Mouse (Mus musculus) monocyte, adult 5-6 weeks (primary cell): ENCODE data around the gene Sbno2. TPM values are rescaled to one million over a fixed set of nuclear protein-coding genes. Genes with fewer than 3 reads are reported as not detected.
A peak's percentile ranks its signal among the peaks of the same experiment; 100 is the strongest.

Source experiments
- ATAC-seq: fragments of 153-309, 156-312 bp; replicated peaks from 2 replicates; pipeline ENCODE4 v1.8.0; 2017; ENCODE audit warnings: mild to moderate bottlenecking; ENCODE audit not compliant: low TSS enrichment, insufficient number of reproducible peaks, severe bottlenecking, poor library complexity, low FRiP score
- total RNA-seq: library from RNA; stranded (forward); fragments of 200-1000, 200-491, 200-594 nt; gene quantifications from 3 replicates; pipeline ENCODE4 v1.2.3, GENCODE M21; 2017

Sbno2 gene
- total RNA-seq, 1 experiment from 2014 or later: 50.6 TPM

DNA sequence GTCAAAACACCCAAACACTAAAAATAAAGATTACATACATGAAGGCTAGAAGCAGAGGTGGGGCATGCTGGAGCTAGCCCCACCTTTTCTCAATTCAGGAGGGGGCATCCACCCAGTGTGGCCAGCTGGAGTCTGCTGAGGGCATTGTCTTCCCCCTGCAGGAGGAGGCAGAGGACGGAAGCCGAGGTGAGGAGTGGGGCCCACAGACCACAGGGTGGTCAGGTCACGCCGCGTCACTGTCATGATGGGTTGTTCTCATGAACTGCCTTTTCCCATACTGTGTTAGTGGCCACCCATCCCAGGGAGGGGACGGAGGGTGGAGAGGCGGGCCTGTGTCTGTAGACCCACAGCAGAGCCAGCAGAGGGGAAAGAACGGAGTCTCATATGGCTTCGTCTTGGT lies 75.2 kb downstream of the Sbno2 start:
- no peak for ATAC-seq

DNA sequence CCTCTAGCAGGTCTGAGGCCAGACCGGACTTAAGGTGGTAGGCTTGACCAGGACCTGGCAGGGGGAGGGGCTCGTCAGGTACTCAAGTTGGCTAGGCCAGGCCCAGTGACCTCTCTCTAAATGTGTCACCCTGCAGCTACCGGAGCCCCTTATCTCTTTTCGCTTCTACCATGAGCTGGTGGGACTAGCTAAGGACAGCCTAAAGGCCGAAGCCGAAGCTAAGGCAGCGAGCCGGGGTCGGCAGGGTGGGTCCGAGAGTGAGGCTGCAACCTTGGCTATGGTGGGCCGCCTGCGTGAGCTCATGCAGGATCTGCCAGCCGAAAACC lies 76.9 kb downstream of the Sbno2 start:
- ATAC-seq: no peak

DNA sequence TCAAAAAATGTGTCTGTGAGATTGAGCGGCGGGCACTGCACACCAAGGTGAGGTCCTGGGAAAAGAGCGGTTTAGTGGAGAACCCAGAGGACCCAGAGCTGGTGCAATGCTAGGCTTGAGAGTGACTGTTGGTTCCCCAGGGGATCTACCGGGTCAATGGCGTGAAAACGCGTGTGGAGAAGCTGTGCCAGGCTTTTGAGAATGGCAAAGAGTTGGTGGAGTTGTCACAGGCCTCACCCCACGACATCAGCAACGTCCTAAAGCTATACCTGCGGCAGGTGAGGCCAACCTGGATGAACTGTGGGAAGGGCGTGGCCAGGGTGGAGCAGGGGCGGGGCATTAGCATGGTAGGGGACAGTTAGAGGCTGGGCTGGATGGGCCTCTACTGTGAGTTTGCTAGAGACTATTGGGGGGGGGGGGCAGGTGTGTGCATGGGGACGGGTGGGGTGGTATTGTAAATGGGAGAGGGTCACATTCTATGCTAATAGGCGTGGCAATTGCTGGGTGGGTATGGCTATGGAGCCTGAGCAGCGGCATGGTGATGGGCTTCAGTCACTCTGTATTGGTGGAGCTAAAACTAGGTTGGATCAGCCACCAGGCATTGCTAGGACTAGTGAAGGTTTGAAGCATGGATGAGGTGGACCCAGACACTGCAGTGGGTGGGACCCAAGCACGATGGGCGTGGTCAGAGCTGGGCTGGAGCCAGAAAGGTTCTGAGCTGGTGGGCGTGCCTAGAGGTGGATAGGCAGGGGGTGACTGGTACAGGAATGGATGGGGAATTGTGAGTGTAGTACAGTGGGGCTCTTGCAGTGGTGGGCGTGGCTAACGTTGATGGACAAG lies 77.5 kb downstream of the Sbno2 start:
- no peak for ATAC-seq

DNA sequence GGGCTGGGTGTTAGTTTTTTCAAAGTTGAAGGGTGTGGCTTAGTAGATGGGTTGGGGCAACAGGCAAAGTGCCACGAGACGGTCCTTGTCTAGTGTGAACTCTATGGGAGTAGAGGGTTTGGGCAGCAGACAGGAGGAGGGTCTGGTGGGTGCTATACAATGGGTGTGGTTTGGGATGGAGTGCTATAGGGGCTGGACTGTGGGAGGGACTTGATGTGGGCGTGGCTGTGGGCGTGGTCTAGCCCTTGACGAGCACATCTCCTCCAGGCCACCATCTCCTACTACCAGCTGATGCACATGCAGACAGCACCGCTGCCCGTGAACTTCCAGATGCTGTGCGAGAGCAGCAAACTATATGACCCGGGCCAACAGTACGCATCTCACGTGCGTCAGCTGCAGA lies 79.5 kb downstream of the Sbno2 start:
- no peak for ATAC-seq

DNA sequence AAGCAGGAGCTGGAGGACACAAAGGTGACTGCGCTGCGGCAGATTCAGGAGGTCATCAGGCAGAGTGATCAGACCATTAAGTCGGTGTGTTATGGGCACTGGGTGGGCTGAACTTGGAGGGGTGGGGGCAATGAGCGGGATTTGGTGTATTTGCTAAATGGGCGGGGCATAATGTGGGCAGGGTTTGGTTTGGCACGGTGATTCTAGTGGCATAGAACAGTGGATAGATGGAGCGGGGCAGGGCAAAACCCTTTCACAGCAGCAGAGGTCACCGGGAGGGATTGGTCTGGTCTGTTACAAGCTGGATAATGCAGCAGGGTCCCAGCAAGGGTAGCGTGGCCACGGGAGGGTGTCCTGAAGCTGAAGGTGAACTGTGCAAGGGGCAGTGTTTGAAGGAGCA lies 79.9 kb downstream of the Sbno2 start:
- no peak for ATAC-seq

DNA sequence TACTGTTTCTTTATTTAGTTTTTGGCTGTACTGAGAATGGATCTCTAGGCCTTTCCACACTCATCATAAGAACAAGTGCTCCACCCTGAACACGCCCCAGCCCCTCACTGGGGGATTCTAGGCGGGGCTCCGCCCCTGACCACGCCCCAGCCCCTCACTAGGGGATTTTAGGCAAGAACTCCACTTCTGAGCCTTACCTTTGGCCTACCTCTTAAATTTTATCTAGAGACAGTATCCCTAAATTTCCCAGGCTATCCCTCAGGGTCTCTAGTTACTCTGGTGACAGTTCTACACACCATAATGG lies 80.4 kb downstream of the Sbno2 start:
- ATAC-seq: no peak

DNA sequence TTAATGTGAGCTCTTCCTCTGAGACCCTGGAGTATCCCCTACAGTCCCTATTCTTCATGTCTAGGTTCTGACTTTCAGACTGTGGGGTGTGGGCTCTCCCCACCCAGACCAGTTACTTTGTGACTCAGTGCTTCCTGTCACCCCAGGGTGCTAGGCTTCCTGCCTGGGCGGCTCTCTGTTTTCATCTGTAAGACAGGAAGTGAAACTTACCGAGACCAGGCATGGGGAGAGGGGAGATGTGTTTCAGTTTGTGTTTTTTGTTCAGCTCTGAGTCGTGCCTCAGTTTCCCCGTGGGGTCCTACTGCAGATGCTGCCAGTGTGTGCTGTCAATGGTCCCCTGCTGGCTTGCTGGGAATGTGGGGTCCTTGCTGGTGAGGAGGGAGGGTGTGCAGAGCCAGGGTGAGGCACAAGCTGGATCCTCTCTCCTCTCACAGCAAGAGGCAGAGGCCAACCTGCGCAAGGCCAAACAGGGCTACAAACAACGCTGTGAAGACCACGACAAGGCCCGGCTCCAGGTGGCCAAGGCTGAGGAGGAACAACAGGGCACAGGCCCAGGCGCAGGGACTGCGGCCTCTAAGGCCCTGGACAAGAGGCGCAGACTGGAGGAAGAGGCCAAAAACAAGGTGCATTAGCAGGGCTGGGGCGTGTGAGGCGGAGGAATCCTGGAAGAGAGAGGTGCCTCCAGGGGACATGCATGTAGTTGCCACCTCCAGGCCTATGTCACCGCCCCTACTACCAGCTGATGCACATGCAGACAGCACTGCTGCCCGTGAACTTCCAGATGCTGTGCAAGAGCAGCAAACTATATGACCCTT lies 80.9 kb downstream of the Sbno2 start:
- ATAC-seq: peak; percentile 69

DNA sequence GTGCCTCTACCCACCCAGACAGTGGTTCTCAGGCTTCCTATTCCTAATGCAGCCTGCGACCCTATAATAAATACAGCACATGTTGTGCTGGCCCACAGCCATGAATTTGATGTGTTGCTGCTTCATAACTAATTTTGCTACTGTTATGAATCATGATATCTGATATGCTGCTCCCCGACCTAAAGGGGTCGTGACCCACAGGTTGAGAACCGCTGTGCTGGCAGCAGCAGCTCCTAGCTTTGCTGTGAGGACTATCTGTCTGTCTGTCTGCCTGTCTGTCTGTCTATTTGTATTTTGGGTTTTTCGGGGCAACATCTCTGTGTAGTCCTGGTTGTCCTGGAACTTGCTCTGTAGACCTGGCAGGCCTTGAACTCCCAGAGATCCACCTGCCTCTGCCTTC lies 81.6 kb downstream of the Sbno2 start:
- no peak for ATAC-seq

DNA sequence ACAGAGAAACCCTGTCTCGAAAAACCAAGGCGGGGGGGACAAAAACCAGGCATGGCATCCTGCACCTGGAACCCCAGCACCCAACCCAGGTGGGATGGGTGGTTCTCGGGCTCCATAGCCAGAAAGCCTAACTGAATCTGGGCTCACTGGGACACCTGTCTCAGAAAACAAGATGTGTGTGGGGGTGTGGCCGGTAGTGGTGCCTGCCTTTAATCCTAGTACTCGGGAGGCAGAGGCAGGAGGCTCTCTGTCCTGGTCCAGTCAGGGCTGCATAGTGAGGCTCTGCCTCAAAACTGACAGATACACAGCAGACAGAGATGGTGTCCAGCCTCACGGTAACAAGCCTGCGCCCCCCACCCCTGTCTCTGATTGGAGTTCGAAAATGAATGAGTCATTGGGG lies 82.6 kb downstream of the Sbno2 start:
- ATAC-seq: no peak

DNA sequence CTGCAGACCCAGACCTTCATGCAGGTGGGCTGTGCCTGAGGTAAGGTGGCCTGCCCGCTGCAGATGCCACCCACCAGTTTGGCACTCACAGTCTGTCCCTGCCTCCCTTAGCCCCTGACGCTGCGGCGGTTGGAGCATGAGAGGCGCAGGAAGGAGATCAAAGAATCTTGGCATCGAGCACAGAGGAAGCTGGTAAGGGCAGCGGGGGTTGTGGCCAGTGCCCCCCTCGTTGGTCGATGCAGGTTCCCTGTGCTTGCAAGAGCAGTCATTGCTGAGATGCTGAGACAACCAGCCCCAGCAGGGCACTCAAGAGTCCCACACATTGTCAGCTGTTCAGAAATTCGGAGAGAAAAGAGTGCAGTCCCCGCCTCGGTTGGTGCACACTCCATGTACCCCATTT lies 83.2 kb downstream of the Sbno2 start:
- no peak for ATAC-seq

DNA sequence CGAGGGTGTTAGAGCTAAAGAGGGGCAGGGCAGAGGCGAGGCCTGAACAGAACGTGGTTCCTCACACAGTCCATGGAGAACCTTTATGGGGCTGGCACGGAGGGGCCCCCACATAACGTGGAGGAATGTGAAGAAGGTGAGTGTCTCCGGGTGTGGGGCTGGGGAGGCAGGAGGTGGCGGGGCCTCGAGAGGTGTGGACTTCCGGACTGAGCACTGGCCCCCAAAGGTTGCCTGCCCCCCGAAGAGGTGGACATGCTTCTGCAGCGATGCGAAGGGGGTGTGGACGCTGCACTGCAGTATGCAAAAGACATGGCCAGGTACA lies 84.1 kb downstream of the Sbno2 start:
- no peak for ATAC-seq

DNA sequence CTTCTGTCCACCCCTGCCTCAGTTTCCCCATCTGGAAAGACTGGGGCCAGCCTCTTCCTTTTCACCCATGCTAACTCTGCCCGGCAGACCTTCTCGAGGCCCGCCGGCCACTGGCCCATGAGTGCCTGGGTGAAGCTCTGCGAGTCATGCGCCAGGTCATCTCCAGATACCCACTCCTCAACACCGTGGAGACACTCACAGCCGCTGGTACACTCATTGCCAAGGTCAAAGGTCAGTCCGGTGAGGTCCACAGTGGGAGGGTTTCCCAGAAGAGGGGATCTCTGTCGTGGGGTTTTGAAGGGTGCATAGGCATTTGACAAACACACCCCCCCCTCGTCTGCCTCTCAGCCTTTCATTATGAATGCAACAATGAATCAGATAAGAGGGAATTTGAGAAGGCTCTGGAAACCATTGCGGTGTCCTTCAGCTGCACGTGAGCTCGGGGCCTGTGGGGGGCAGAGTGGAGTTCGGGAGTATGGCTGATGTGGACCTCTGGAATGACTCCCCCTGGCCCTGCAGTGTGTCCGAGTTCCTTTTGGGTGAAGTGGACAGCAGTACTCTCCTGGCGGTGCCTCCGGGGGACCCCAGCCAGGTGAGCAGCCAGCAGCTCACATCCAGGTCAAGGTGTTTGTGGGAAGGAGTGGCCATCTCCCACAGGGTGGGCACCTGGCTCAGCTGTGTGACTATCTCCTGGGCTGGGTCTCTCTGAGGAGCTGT lies 84.6 kb downstream of the Sbno2 start:
- no peak for ATAC-seq

DNA sequence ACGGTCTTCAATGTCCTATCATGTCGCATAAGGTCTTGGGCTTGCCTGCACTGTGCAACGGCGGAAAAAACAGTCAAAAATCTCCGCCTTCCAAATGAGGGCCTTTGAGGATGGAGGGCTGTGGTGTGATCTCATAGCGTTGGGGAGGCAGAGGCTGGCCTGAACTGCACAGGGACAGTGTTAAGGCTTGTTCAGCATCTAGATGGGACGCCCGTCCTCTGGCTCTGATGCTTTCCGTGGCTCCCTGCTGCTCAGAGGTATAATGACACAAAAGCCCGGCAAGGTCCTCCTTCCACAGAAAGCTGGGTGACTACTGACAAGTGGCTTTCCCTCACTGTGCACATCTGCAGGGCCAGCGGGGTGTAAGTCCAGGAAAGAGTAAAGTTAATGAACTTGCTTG lies 85.2 kb downstream of the Sbno2 start:
- ATAC-seq: no peak

DNA sequence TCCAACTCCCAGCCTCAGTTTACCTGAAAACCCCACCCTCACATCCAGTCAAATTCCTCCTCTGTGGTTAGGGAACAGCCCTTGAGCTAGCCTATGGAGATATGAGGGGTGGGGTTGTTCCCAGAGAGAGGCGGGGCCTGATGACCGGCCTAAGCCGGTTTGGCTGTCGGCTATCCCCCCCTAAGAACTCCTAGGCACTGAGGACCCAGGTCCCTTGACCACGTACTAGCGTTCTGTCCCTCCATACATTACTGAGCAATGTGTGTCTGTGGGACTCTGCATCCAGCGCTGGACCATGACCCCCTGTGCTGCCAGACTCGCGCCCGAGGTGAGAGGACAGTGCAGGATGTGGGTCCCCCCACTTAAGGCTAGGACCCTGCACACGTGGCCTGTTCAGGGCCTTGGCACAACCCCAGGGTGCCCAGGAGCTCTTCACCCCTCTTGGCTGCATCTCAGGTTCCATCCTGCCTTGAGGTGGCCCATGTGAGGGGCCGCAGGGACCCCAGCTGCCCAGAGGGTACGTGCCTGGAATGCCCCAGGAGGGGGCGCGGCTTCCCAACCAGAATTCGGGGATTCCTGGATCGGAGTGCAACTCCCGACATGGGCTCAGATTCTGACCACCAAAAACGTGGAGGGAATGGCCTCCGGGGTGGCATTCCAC lies 85.8 kb downstream of the Sbno2 start:
- ATAC-seq: no peak

DNA sequence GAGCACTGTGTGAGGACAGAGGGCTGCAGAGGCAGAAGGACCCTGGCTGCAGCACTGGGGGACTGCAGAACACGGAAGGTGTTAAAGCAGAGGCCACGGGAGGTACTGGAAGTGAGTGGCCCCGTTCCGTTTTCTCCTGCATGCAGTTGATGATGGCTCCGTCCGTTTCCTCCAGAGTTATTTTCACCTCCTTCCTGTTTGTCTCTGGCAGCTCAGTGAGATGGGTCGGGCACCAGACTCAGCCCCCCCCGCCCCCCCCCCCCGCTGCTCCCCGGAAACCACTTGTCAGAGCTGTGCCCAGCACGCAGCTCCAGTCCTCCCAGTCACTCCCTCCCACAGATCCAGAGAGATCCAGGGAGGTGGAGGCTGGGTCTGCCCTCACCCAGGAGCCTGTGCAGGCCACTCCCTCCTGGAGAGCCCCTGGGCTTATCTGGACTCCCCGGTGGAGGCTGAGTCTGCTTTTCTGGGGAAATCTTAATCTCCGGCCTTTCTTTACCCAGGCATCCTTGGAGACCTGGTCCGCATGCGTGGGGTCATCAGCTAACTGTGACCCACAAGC lies 86.6 kb downstream of the Sbno2 start:
- peak; percentile 30 for ATAC-seq

DNA sequence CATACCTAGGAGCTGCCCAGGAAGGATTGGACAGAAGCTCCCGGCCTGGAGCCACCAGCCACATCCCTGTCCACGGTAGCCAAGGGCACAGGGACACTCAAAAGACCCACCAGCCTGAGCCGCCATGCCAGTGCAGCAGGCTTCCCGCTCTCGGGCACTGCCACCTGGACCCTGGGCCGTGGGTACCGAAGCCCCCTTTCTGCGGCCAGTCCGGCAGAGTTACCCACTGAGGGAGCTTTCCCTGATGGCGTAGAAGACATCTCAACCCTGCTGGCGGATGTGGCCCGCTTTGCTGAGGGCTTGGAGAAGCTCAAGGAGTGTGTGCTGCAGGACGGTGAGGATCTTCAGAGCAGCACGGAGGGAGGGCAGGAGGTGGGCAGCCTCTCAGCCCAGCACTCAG lies 87.6 kb downstream of the Sbno2 start:
- 0 out of 2 replicates have a peak, but pooled peaks have one; percentile 0 for ATAC-seq

DNA sequence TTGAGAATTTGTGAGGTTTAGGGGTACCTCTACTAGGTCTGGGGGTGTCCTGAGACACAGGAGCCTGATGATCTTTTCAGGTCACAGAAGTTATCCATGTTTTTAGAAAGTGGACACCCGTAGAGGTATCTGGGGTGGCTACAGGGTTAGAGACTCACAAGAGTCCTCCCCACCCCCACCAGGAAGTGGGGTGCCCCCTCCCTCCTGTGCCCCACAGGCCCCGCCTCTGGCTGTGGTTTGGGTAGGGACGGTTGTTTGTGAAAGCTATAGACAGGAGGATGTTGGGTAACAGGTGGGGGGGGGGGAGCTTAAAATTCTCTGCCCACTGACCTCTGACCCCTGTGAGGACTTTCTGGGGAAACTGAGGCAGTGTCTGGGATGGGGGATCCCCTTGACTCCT lies 88.0 kb downstream of the Sbno2 start:
- ATAC-seq: peak; percentile 51

DNA sequence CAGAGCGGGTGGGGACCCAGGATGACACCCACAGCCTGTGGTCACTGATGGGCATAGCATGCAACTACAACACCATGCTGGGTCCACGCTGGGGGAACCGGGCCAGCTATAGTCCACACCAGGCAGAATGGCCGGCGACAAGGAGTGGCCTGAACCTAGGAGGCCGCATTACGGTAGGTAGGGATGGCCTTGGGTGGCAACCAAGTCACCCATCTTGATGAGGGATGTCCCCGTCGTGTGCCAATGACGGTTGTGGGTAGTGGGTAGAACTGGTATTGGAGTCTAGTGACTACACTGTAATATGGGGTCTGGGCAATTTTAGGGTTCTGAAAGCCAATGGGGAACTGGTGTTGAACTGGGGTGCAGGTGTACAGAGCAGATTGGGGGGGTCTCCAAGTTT lies 88.4 kb downstream of the Sbno2 start:
- ATAC-seq: peak; percentile 19

DNA sequence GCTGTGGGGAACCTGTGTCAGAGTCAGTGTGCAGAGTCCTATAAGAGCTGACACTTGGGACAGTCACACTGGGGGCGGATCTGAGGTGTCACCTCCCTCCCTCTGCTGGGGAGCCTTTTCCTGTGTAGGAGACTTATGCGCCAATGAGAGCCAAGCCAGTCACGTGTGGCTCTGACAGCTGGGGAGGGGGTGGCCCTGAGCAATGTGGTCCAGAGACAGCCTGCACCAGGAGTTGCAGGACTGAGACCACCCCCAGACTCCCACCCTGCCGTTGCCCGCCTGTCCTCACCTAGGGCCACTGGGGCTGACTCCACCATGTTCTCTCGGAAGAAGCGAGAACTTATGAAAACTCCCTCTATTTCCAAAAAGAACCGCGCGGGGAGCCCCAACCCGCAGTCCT lies 88.9 kb downstream of the Sbno2 start, which contains the start of gene Arhgap45:
Arhgap45 (plus strand) TSS at position 143 of the 400 bp plus-strand sequence.
- peak; percentile 72 for ATAC-seq
